Mouse (Mus musculus): ENCODE results near the gene H2afy2.

Gene H2afy2

DNA sequence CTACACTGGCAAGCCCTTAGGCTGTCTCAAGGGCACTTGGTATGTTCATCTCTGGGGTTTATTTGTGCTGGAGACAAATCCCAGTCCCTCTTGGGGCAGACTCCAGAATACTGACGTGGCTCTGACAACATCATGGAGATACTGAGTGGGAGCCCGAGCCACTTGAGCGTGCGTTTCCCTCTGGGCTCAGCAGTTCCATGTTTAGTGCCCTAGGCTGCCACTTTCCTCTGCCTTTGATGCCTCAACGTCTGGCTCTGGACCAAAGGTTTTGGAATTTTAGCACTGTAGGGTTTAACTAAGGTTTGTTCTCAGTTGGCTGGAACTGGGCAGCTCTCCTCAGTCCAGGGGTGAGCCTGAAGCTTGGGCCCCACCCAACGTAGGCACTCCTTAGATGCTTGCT, 60.7 kb downstream of the H2afy2 start:
- no peak for DNase-seq (ENCODE audit: low read depth, low spot score)

DNA sequence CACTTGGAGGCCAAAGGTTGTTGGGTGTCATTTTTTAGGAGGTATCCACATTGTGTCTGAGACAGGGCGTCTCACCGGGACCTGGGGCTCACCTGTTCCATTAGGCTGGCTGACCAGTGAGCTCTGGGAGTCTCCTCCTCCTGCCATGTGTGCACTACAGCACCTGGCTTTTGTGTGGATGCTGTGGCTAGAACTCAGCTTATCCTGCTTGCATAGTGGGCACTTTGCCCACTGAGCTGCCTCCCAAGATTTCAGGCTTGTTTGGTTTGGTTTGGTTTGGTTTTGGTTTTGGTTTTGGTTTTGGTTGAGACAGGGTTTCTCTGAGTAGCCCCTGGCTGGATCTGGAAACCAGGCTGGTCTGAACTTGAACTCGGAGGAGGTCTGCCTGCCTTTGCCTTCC, 61.7 kb downstream of the H2afy2 start:
- DNase-seq (ENCODE audit: low read depth, low spot score) = no peak

DNA sequence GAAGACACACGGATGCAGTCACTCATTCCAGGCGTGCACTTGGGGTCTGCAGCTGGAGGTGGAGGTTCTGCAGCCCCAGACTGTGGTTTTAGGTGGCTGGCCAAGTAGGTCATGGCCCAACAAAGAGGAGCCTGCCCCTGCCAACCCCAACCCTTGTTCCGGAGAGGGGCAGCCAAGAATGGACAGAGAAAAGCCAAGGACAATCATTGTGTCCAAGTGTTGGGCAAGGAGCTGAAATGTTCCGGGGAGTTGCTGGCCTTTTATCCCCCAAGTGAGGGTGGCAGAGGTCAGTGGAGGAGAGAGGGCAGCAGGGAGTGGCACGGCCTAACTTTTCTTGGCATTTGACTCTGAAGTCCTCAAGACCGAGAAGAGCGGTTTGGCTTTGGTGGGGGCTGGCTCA, 63.6 kb downstream of the H2afy2 start:
- no peak for DNase-seq (ENCODE audit: low read depth, low spot score)

DNA sequence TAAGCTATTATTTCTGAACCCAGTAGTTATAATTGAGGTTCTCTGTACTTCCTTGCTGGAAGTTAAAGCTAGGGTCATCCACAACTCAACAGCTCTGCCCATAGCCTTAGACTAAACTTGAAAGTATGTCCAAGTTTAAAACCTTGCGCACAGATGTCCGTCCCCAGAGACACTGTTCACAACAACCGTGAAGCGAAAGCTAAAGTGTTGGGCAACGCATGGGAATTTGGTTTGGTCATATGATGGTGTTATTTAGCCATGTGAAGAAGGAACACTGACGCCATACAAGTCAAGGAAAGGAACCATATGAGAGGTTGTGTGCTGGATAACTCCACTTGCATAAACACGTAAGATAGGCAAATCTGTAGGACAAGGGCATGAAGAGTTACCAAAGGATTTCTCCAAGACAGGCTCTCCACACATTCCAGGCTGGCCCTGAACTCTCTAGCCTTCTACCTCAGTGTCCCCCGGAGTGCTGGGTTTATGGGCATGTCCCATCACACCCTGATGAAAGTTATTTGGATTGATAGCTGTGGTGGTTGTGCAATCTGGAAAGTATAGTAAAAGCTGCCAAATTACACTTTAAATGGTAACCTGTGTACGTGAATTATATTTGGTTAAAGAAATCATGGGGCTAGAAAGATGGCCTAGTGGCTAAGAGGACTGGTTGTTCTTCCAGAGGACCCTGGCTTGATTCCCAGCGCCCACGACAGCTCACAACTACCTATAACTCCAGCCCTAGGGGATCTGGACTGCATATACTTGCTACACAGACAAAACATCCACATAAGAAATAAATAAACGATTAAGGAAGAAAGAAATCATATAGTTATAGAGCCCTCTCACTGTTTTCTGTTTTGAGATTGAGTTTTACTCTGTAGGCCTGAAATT, 66.3 kb downstream of the H2afy2 start:
- no peak for DNase-seq (ENCODE audit: low read depth, low spot score)

DNA sequence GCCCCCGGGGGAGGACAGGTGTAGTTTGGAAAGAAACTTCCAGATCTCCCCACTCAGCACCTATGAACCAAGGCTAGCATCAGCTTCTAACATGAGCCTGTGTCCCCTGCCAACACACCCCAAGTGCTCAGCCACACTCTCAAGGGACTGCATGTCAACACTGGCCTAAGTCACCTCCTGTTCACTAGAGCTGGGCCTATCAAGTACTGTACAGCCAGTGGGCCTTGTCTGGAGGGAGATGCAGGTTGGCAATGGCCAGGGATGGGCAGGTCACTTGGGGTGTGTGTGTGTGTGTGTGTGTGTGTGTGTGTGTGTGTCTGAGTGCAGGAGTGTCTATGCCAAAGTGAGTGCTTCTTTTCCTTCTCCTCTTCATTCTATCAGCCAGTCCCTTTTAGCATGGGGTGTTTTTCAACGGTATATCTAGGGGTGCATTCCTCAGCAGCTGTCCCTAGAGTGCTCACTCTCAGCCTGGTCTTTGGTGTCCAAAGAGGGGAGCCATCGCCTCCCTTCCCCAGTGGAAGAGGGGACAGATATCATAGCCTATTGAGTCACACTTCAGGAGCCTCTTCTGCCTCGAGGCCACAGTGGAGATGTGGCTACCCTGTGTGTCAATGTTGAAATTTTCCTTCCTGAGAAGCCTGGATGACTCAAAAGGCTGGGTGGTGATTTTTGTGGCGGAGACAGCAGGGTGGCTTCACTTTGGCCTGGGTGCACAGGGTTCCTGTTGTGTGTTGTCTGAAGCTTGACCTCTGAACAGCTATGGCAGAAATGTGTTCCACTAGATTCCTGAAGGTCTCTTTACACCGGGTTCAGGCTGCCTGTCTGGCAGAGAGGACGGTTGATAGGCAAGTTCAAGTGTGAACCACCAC, 67.7 kb downstream of the H2afy2 start:
- no peak for DNase-seq (ENCODE audit: low read depth, low spot score)

DNA sequence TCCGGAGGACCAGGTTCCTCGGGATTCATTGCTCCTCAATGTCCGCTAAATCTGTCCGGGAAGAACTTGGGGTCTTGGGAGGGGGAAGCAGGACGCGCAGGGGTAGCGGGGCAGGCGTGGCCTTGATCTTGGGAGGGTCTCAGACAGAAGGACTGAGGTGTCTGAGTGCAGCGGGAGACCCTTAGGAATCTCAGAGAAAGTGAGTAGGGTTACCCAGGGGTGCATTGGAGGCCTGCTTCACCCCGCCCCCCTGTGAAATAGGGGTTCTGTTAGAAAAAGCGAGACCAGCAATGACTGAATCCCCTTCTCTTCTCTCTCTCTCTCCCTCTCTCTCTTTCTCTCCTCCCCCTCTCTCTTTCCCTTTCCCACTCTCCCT, 68.5 kb downstream of the H2afy2 start:
- DNase-seq (ENCODE audit: low read depth, low spot score) = no peak

DNA sequence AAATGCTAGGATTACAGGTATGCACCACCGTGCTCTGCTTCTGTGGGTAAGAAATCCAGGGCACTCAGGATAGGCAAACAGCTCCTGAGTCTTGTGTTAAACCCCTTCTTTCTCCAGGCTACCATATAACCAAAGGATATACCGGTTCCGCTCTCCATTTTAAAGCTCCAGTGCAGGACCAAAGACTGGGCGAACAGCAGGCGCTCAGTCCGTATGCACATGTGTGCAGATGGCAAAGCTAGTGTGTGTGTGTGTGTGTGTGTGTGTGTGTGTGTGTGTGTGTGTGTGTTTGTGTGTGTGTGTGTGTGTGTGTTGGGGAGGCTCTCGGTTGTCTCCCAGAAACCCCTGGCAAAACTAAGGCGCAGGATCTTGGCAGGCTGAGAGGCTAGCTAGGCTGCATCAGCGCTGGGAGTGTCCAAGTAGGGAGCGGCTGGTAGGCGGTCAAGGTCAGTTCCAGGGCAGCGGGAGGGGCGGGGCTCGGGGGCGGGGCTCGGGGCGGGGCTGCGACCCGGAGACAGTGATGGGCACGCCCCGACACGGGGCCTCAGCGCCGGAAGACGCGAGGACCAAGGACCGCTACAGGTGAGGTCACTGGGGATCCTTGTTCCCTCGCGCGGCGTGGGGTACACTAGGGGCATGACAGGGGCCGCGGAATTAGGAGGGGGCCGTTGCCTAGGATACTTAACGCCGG, 69.0 kb downstream of the H2afy2 start, which contains the start of gene Aifm2:
TSS of gene Aifm2 (plus strand) at position 493 of the 691 bp plus-strand sequence.
- peak; percentile 86 for DNase-seq (ENCODE audit: low read depth, low spot score)

DNA sequence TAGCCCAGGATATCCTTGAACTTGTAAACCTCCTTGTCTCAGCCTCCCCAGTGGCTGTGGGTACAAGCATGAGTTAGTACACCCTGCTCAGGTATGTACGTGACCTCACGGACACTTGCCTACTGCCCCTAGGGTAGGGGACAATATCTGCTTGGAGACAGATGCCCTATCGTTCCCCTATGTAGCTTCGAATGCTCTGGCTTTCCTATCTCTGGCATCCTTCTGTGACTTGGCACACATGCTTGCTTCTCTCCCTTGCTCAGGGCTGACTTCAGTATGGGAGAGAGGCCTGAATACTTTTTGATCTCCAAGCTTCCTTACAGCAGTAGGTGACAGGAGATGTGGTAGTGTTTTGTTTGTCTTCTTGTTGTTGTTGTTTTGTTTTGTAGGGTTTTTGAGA, 69.8 kb downstream of the H2afy2 start:
- no peak for DNase-seq (ENCODE audit: low read depth, low spot score)

DNA sequence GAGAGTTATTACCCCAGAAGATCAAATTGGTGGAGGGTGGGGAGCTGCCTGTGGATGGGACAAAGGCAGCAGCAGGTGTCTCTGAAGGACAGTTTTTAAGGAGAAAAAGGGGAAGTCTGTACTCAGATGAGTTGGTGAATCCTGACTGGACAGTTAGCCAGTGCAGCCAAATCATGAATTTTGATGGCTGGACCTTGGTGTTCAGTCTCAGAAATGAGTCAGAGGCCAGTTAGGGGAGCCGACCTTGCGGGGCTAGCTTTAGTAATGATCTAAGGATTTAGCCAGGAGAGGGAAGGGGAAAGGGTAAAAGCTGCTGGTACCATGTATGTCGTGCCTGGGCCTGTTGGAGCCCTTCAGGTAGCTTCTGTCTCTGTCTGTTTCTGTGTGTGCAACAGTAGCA, 70.3 kb downstream of the H2afy2 start:
- DNase-seq (ENCODE audit: low read depth, low spot score) = no peak

DNA sequence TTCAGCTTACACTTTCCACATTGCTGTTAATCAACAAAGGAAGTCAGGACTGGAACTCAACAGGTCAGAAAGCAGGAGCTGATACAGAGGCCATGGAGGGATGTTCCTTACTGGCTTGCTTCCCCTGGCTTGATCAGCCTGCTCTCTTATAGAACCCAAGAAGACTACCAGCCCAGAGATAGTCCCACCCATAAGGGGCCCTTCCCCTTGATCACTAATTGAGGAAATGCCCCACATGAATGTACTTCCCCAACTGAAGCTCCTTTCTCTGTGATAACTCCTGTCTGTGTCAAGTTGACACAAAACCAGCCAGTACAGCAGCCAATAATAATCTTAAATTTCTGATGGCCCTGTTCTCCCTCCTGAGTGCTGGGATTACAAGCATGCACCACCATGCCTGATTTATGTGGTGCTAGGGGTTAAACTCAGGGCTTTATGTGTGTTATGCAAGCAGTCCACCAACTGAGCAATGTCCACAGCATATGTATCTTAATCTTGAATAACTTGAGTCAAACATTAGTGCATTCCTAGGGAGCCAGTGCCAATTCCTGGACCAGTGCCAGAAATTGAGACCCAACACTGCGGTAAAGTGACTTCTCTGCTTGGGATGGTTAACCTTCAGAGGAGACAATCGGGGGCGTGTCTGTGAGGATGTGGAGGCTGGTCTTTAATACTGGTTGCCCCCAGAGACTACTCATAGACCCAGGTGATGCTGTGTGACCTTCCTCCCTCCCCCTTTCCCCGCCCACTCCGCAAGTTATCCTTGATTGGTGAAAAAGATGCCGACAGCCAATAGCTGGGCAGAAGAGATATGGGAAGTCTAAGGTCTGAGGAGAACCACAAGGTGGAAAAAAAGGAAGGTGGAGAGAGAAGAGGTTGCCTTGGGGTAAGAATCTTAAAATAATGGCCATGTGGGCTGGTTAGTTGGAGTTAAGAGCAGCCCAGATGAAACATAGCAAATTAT, 77.3 kb downstream of the H2afy2 start:
- no peak for DNase-seq (ENCODE audit: low read depth, low spot score)

DNA sequence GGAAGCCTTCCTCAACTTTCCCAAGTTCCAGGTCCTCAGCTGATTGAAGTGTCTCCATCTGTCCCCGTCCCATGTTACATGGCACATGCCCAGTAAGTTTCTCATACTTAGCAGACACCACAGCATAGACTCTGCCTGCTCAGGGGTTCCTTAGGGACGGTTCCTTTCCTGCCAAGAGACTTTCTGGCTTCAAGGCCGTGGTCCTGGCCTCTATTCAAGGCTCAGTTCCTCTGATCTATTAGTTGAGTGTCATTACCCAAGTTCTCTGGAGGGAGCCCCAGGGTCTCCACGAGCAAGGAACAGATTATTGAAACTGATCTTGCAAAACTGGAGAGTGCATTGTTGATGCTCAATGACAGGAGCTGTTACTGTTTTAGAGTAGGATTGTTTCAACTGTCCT, 79.3 kb downstream of the H2afy2 start:
- DNase-seq (ENCODE audit: low read depth, low spot score) = no peak

DNA sequence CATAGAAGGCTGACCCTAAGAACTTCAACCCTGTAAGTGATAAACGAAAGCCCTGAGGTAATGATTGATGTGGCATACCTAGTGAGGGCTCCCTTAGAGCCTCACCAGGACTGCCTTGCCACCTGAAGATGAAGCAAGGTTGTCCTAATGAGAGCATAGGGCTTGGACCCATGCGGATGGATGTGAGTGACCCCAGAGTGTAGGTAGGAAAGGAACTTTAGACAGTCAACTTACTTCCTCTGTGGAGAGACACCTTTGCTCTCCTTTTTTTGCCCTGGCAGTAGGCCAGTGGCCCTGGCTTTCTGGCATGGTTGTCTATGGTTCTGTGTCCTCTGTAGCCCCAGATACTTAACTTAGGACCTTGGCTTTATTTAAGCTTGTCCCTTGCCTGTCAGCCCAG, 86.9 kb downstream of the H2afy2 start:
- no peak for DNase-seq (ENCODE audit: low read depth, low spot score)

DNA sequence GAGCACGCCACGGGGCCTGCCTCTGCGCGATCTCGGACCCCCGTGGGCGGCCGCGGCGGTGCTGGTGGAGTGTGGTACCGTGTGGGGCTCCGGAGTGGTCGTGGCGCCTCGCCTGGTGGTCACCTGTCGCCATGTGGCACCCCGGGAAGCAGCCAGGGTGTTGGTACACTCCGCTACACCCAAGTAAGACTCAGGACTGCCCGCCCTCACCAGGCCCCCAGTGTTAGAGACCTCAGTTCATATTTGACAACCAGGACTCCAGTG, 87.5 kb downstream of the H2afy2 start:
- DNase-seq (ENCODE audit: low read depth, low spot score) = no peak

DNA sequence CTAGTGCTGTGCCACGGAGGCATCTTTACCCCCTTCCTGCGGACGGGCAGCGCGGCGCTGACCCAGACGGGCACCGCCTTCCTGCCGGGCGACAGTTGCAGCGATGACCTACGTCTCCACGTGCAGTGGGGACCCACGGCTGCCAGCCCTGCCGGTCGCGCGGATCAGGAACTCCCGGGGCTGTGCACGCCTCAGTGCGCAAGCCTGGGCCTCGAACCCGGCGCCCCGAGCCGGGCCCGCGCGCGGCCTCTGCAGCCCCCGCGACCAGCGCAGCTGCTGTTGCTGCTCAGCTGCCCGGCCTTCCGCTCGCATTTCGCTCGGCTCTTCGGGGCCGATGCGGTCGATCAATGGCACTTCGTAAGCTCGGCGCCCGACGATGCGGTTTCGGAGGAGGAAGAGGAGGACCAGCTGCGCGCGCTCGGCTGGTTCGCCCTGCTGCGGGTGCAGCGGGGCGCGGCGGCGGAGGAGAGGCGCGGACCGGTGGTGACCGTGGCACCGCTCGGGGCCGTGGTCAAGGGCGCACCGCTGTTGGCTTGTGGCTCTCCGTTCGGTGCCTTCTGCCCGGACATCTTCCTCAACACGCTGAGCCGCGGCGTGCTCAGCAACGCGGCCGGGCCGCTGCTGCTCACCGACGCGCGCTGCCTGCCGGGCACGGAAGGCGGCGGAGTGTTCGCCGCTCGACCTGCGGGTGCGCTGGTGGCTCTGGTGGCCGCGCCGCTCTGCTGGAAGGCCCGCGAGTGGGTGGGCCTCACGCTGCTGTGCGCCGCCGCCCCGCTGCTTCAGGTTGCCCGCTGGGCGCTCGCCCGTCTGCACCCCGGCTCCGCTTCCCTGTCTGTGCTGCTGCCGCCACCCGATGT, 88.0 kb downstream of the H2afy2 start:
- no peak for DNase-seq (ENCODE audit: low read depth, low spot score)

DNA sequence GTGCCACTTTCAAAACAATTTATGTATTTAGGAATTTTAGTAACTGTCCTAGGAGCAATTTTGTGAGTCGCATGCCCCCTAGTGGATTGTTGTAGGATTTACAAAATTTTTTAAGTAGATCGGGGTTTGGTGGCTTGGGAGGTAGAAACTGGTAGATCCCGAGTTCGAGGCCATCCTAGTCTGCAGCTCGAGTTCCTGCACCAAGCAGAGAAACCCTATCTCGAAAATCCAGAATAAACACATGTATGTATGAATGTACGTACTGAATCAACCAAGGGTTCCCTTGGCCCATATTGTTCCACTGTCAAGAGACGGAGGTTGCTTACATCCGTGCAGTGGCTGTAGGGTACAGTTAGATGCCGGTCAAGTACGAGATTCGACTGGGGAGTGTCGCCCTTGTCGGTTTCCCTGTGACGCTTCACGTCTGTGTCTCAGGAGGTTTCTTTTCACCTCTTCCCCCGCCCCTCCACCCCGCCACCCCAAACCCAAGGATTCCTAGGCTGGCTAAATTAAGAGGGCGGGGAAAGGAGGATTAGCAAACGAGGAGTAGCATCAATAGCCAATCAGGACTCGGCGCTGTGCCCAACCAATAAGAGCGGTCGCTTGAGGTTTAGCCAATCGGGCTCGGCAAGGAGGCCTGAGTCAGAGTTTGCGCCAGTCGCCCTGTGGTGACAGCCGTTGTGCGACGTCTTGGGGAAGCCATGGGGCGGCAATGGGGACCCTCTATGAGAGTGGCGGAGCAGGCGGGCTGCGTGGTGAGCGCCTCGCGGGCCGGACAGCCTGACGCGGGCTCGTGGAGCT, 88.9 kb downstream of the H2afy2 start, which contains the start of gene Tysnd1:
TSS of gene Tysnd1 (plus strand) at position 645 of the 801 bp plus-strand sequence.
- DNase-seq (ENCODE audit: low read depth, low spot score) = peak; percentile 93

DNA sequence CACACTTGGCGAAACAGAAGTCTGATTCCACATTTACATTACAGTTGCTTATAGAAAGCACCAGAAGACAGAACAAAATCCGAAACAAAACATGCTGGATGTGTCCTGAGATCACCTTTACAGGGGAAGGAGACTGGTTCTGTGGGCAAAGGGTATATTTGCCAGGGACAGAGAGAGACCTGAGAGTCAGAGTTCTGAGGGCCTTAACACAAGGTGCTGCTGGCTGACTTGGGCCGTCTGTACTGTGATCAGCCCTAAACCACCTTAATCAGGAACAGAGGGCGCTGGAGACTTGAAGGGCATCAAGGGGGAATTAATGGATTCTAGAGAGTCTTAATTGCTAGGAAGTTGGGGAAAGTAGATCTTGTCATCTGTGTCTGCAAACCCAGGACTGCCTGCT, 90.4 kb downstream of the H2afy2 start:
- no peak for DNase-seq (ENCODE audit: low read depth, low spot score)

DNA sequence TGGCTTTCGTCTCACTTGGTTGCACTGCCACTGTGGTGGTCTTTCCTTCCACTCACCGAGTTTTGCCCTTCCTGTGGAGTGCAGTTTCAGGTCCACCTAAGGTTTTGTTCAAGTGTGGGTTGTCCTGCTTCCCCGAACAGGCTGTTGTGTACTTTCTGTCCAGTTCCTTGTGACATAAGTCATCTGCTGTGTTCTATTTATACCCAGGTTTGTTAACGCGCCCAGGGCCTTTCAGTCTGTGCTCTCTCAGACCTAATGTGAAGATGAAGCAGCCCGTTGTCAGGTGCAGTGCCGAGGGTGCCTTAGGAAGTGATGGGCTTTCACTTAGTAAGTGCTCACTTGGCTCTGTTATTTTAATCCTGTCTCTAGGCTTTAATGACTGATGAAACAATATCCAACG, 94.5 kb downstream of the H2afy2 start:
- peak; percentile 62 for DNase-seq (ENCODE audit: low read depth, low spot score)
